Comparison of ENCODE assay signal across 7 mouse cellular contexts in genomic region chr9:88241203-88241995, GRCm38 (mm10).
A peak's percentile ranks its signal among the peaks of the same experiment; 100 is the strongest.
DNase-seq lines count a peak whose midpoint lies in the region; ATAC-seq and TF ChIP-seq lines count a peak whose summit lies in the region.

No protein-coding gene starts in this region.

- peak; percentile 72 for TF ChIP-seq CTCF in cortical plate, adult 2 months (IDR thresholded peaks at IDR 0.05; ENCODE audit: extremely low read depth, insufficient read depth, low read length)

- intact Hi-C loops in gastrocnemius, postnatal 14 days (cut with DNase I; ENCODE audit: low total_unique reads), result loop anchor here (5.0 to 10.0 kb wide), 3 partner anchors 123 to 306 kb away; partner anchors contain the start of gene Zfp949
- intact Hi-C loops in left cerebral cortex, postnatal 10 days (cut with DNase I), result loop anchor here (2.0 to 5.0 kb wide), 2 partner anchors 121 to 301 kb away; no protein-coding TSS in a partner anchor

- no peaks in the 10 kb centered on the region for H3K4me1 ChIP-seq in cortical plate, adult 2 months (ENCODE audit: control insufficient read depth, insufficient read depth, low read length)

- DNase-seq in adipocyte (ENCODE audit: low spot score), result peak; percentile 87
- DNase-seq in gastrocnemius, postnatal 14 days, result peak; percentile 73
- peak; percentile 61 to 73 for DNase-seq in left cerebral cortex, postnatal 10 days (ENCODE audit: extremely low spot score in 1 of 2, low spot score in 2 of 2)
- DNase-seq in right cerebral cortex, postnatal 25 days, result peak; percentile 54

- no peak for TF ChIP-seq POLR2A in cortical plate, adult 2 months (IDR thresholded peaks at IDR 0.05; ENCODE audit: extremely low read depth, insufficient read depth, low read length)

- no peak overlapping the region for H3K4me3 ChIP-seq in cortical plate, adult 2 months (ENCODE audit: insufficient read depth, low read length)

- peak; percentile 99 for ATAC-seq in inflammation-experienced regulatory T-cells, adult 6 months
- ATAC-seq in megakaryocyte-erythroid progenitor cell, adult 5-6 weeks (replicated peaks; ENCODE audit: low FRiP score, low TSS enrichment, poor library complexity, severe bottlenecking), result peak; percentile 99

- H3K27ac ChIP-seq in cortical plate, adult 2 months (ENCODE audit: insufficient read depth, low read length), result no peak overlapping the region
